Mouse (Mus musculus) cerebellum, postnatal 25 days (tissue): Measurements from ENCODE around the gene Iqcd.

Experiments
- DNase-seq, 2 experiments: peaks; one replicate each; pipeline ENCODE4 v3.0.0; 2021; ENCODE audit warnings: mixed read lengths in 2 of 2

The Iqcd gene

GRCm38 (mm10) chr5:120588569-120589094 lies at the start of gene Iqcd, which contains the start of gene Tpcn1:
Gene Iqcd (plus strand): TSS chr5:120589016.
Gene Tpcn1 (minus strand): TSS chr5:120588673.
- peak; percentile 98 to 99 for DNase-seq

- DNase-seq = no peak
These were observed 40.5 kb upstream of the Iqcd start for GRCm38 (mm10) chr5:120548236-120548850.

- DNase-seq = no peak
These were observed 38.7 kb upstream of the Iqcd start for GRCm38 (mm10) chr5:120550137-120550536.

- DNase-seq = no peak
These were observed 38.1 kb upstream of the Iqcd start for GRCm38 (mm10) chr5:120550673-120551072.

- DNase-seq = no peak
These were observed 32.9 kb upstream of the Iqcd start for GRCm38 (mm10) chr5:120555871-120556270.

- DNase-seq = peak; percentile 50 to 51
These were observed 30.8 kb upstream of the Iqcd start for GRCm38 (mm10) chr5:120558041-120558440.

- peak in 1 of 2 experiments; percentile 42 for DNase-seq
These were observed 30.1 kb upstream of the Iqcd start for GRCm38 (mm10) chr5:120558762-120559161.

- peak; percentile 50 to 66 for DNase-seq
These were observed 28.6 kb upstream of the Iqcd start for GRCm38 (mm10) chr5:120560129-120560615.

- peak; percentile 87 to 89 for DNase-seq
These were observed 28.1 kb upstream of the Iqcd start for GRCm38 (mm10) chr5:120560616-120561311.

GRCm38 (mm10) chr5:120562956-120563913 lies 25.6 kb upstream of the Iqcd start:
- peak in 1 of 2 experiments; percentile 41 for DNase-seq

- DNase-seq = no peak
These were observed 24.9 kb upstream of the Iqcd start for GRCm38 (mm10) chr5:120563914-120564311.

- peak in 1 of 2 experiments; percentile 37 for DNase-seq
These were observed 23.5 kb upstream of the Iqcd start for GRCm38 (mm10) chr5:120565171-120565905.

GRCm38 (mm10) chr5:120566101-120566500 lies 22.7 kb upstream of the Iqcd start:
- DNase-seq = peak in 1 of 2 experiments; percentile 91

- peak in 1 of 2 experiments; percentile 67 for DNase-seq
These were observed 22.0 kb upstream of the Iqcd start for GRCm38 (mm10) chr5:120566681-120567252.

GRCm38 (mm10) chr5:120567253-120567701 lies 21.5 kb upstream of the Iqcd start:
- peak; percentile 64 to 68 for DNase-seq

GRCm38 (mm10) chr5:120567761-120568211 lies 21.0 kb upstream of the Iqcd start:
- DNase-seq = peak; percentile 53 to 61

GRCm38 (mm10) chr5:120568336-120568768 lies 20.5 kb upstream of the Iqcd start:
- DNase-seq = peak; percentile 70 to 74

GRCm38 (mm10) chr5:120568964-120569363 lies 19.9 kb upstream of the Iqcd start:
- peak in 1 of 2 experiments; percentile 31 for DNase-seq

- no peak for DNase-seq
These were observed 19.0 kb upstream of the Iqcd start for GRCm38 (mm10) chr5:120569791-120570190.

- DNase-seq = no peak
These were observed 18.4 kb upstream of the Iqcd start for GRCm38 (mm10) chr5:120570289-120570897.
